Mouse (Mus musculus): ENCODE measurements around the gene Olfr1163.
"Not testable (repeated sequence)": the region's sequence is repeated elsewhere in the genome, so short reads cannot be mapped to it uniquely, and the experiment has no call there.

The Olfr1163 gene

DNA sequence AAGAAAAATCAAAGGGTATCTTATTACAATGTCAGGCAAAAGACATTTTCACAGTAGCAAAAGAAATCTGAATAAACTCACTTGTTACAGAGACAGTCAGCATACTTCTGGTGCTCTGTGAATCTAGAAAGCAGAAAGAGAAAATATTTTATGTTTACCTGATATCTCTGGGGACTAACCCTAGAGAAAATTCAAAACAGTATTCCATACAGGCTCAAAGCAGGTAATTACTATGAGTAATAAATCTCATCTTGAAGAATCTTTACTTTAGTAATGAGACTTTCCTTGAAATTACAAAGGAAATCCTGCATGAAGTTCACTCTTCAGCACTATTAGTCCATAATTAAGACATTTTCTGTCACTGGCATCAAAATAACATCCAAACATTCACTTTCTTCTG, at the start of gene Olfr1163:
Olfr1163 (minus strand) TSS at position 101 of the 400 bp plus-strand sequence.
- no peak for DNase-seq (ENCODE audit: low read depth, low spot score)

- no peak for DNase-seq (ENCODE audit: low read depth, low spot score)
These were observed 22.2 kb upstream of the Olfr1163 start, which contains the start of gene Olfr1164 for GRCm38 (mm10) chr2:88093866-88094265. Olfr1164 (minus strand) TSS chr2:88093966.

- DNase-seq (ENCODE audit: low read depth, low spot score): no peak
These were observed 8.0 kb downstream of the Olfr1163 start for GRCm38 (mm10) chr2:88063587-88063986.

DNA sequence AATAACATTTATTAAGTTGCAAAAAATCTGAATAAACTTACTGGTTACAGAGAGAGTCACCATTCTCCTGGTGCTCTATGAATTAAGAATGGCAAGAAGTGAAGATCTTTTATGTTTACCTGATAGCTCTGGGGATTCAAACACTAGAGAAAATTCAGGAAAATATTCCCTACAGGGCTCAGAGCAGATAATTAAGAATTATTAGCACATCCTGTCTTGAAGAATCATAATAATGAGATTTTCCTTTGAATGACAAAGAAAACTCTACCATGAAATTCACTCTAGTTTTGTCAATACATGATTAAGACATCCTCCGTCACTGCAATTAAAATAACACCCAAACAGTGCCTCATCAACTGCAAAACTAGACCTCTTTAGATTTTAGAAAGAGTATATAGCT, 20.6 kb downstream of the Olfr1163 start, which contains the start of gene Olfr1162:
Olfr1162 (minus strand) TSS at position 101 of the 400 bp plus-strand sequence.
- DNase-seq (ENCODE audit: low read depth, low spot score): no peak

GRCm38 (mm10) chr2:88037599-88037998, 34.0 kb downstream of the Olfr1163 start, which contains the start of gene Olfr73:
Olfr73 (minus strand) TSS chr2:88037699.
- no peak for DNase-seq (ENCODE audit: low read depth, low spot score)

DNA sequence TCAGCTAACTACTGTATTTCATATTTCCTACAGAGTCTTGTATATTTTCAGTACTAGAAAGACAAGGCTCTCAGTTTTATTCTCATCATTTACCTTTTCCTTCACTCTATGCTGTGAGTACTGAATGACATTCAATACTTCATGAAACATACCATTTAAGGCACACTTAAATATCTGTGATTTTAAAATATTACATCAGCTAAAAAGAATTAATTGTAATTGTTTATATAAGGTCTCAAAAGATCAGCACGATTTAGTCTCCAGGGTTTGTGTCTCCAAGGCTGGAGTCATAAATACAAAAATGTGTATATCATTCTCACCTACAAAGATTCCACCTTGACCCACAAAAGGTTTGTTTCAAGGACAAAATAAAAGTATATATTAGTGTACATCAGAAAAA, 49.2 kb downstream of the Olfr1163 start, which contains the start of gene Olfr1161:
Olfr1161 (plus strand) TSS at position 301 of the 400 bp plus-strand sequence.
- not testable (repeated sequence) for DNase-seq (ENCODE audit: low read depth, low spot score)
